Mouse (Mus musculus) CH12.LX (cell line): ENCODE data around the gene Tmem181a.
"Not testable (repeated sequence)": the region's sequence is repeated elsewhere in the genome, so short reads cannot be mapped to it uniquely, and the experiment has no call there.

Source experiments
- BHLHE40 ChIP-seq: IDR thresholded peaks from 2 replicates; pipeline ENCODE4 v1.6.1; 2011; ENCODE audit warnings: mild to moderate bottlenecking, low read depth, low read length, improper control_type of control experiment
- CHD2 ChIP-seq: IDR thresholded peaks from 2 replicates; pipeline ENCODE4 v1.6.1; 2011; ENCODE audit warnings: low read length, improper control_type of control experiment
- CTCF ChIP-seq, 2 experiments: IDR thresholded peaks in 1 of 2; conservative IDR thresholded peaks in 1 of 2; 2 replicates each; pipeline ENCODE4 v1.5.1; 2011 to 2012; ENCODE audit warnings: low read depth in 2 of 2, low read length in 2 of 2, improper control_type of control experiment in 1 of 2, inconsistent platforms in 1 of 2, mild to moderate bottlenecking in 1 of 2, moderate library complexity in 1 of 2
- EP300 ChIP-seq: IDR thresholded peaks from 2 replicates; pipeline ENCODE4 v1.6.1; 2011; ENCODE audit warnings: low read length, improper control_type of control experiment
- ETS1 ChIP-seq: conservative IDR thresholded peaks from 2 replicates; pipeline ENCODE4 v1.6.1; 2012; ENCODE audit warnings: low read depth, mild to moderate bottlenecking, inconsistent platforms, low read length, improper control_type of control experiment, moderate library complexity
- IRF4 ChIP-seq: IDR thresholded peaks from 2 replicates; pipeline ENCODE4 v1.6.1; 2014; ENCODE audit warnings: low read depth, mild to moderate bottlenecking, inconsistent platforms, low read length, improper control_type of control experiment
- MAFK ChIP-seq: IDR thresholded peaks from 2 replicates; pipeline ENCODE4 v1.6.1; 2011; ENCODE audit warnings: low read length, improper control_type of control experiment; ENCODE audit not compliant: insufficient replicate concordance
- MAX ChIP-seq: IDR thresholded peaks from 2 replicates; pipeline ENCODE4 v1.6.1; 2011; ENCODE audit warnings: low read length, improper control_type of control experiment
- MXI1 ChIP-seq: IDR thresholded peaks from 2 replicates; pipeline ENCODE4 v1.6.1; 2011; ENCODE audit warnings: mild to moderate bottlenecking, low read depth, low read length, improper control_type of control experiment
- POLR2A ChIP-seq: IDR thresholded peaks from 2 replicates; pipeline ENCODE4 v1.6.1; 2011; ENCODE audit warnings: low read depth, mild to moderate bottlenecking, improper control_type of control experiment, low read length
- SIN3A ChIP-seq: IDR thresholded peaks from 2 replicates; pipeline ENCODE4 v1.6.1; 2012; ENCODE audit warnings: low read length, improper control_type of control experiment, inconsistent platforms
- USF1 ChIP-seq: IDR thresholded peaks from 2 replicates; pipeline ENCODE4 v1.6.1; 2014; ENCODE audit warnings: low read depth, mild to moderate bottlenecking, inconsistent platforms, low read length, improper control_type of control experiment
- ZMIZ1 ChIP-seq: IDR thresholded peaks from 2 replicates; pipeline ENCODE4 v1.6.1; 2012; ENCODE audit warnings: low read depth, mild to moderate bottlenecking, inconsistent platforms, low read length, improper control_type of control experiment
- ZNF384 ChIP-seq: IDR thresholded peaks from 2 replicates; pipeline ENCODE4 v1.6.1; 2012; ENCODE audit warnings: low read depth, low read length, improper control_type of control experiment, inconsistent platforms

DNA sequence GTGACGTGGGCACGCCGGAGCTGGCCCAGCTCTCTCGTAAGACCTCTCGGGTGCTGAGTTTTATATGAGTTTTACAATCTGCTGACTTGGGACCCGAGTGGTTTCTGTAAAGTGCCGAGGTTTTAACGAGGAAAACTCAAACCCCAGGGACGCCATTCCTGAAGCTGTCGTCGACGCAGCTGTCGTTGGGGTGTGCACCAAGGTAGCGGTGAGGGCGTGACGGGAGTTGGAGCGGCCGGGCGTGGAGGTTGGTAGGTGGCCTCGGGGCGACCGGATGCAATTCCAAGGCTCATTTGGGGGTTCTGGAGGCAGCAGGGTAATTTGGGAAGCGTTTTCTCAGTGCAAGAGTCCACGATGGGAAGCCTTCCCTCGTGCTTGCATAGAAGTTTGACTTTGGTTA, 14.2 kb downstream of the Tmem181a start:
- not testable (repeated sequence) for TF ChIP-seq POLR2A; CTCF (conservative IDR thresholded peaks at IDR 0.05 in 1 of 2, IDR thresholded peaks at IDR 0.05 in 1 of 2; ENCODE audit: low read depth in 2 of 2, low read length in 2 of 2); CHD2; ZNF384; MAX; BHLHE40; MAFK; MXI1; EP300; ETS1; IRF4; USF1; SIN3A; ZMIZ1
